Mouse (Mus musculus) neural tube, embryonic 12.5 days (tissue): ENCODE results near the gene Racgap1. TPM values are rescaled to one million over a fixed set of nuclear protein-coding genes. Genes with fewer than 3 reads are reported as not detected.

ENCODE experiments used
- ATAC-seq: fragments of 200-750 bp; cut with Nextera tagmentation; 2 replicates; pipeline ENCODE4 v1.8.0; 2017; ENCODE audit warnings: low read depth, mild to moderate bottlenecking, moderate TSS enrichment, moderate library complexity; ENCODE audit not compliant: low FRiP score
- H3K27ac ChIP-seq: fragments of 300-500 bp; sonication (generic); 2 replicates; pipeline ENCODE4 v1.5.1; 2016
- H3K27me3 ChIP-seq: fragments of 300-500 bp; sonication (generic); replicated peaks from 2 replicates; pipeline ENCODE4 v1.6.1; 2016; ENCODE audit warnings: mild to moderate bottlenecking
- H3K36me3 ChIP-seq: fragments of 300-500 bp; sonication (generic); 2 replicates; pipeline ENCODE4 v1.6.1; 2016; ENCODE audit warnings: mild to moderate bottlenecking
- H3K4me1 ChIP-seq: fragments of 300-500 bp; sonication (generic); 2 replicates; pipeline ENCODE4 v1.6.1; 2016
- H3K4me2 ChIP-seq: fragments of 300-500 bp; sonication (generic); replicated peaks from 2 replicates; pipeline ENCODE4 v1.6.1; 2016; ENCODE audit warnings: mild to moderate bottlenecking
- H3K4me3 ChIP-seq: fragments of 300-500 bp; sonication (generic); 2 replicates; pipeline ENCODE4 v1.5.1; 2016
- H3K9ac ChIP-seq: fragments of 300-500 bp; sonication (generic); 2 replicates; pipeline ENCODE4 v1.6.1; 2016; ENCODE audit warnings: mild to moderate bottlenecking
- H3K9me3 ChIP-seq: fragments of 300-500 bp; sonication (generic); 2 replicates; pipeline ENCODE4 v1.6.1; 2016; ENCODE audit warnings: mild to moderate bottlenecking
- WGBS: fragments of 180-500 bp; shearing (Covaris S2); methylation state at CpG from one replicate; pipeline ENCODE4 v1.1.7; 2016; 5-methylcytosine and 5-hydroxymethylcytosine counted together
- polyA plus RNA-seq: library from polyadenylated mRNA; unstranded; fragments of >200 nt; fragmentation: Nextera tagmentation; extraction: Ambion mirVana; gene quantifications from 2 replicates; pipeline ENCODE4 v1.2.1, GENCODE M21; 2016

Gene Racgap1
- polyA plus RNA-seq, 1 experiment from 2014 or later: 218 TPM

- Histone ChIP-seq H3K4me1 (peaks cover 21% of the 10 kb centered on the region), H3K4me2 (peak overlapping the region; percentile 58), H3K27me3 (peaks cover 94% of the 10 kb centered on the region), H3K9ac (peak overlapping the region; percentile 51), H3K27ac (no peak overlapping the region), H3K4me3 (peak overlapping the region; percentile 23), H3K9me3 (no peaks in the 10 kb centered on the region), H3K36me3 (no peaks in the 10 kb centered on the region)
- WGBS: 2% methylated on average over 53 of the region's 54 CpGs
- ATAC-seq: peak; percentile 29; the same call in 1 of the 2 replicates
These were observed 67.8 kb downstream of the Racgap1 start for GRCm38 (mm10) chr15:99583463-99584344.

- 87% methylated on average over 26 of the region's 26 CpGs for WGBS
These were observed 72.5 kb downstream of the Racgap1 start, which contains the start of gene Aqp2 for GRCm38 (mm10) chr15:99578802-99579485. Gene Aqp2, plus strand, starts transcription at chr15:99579055.

More at GRCm38 (mm10) chr15:99578802-99579485, 72.5 kb downstream of the Racgap1 start, which contains the start of gene Aqp2:
- no peak within 1 kb of the TSS for H3K9ac ChIP-seq
- no peak within 1 kb of the TSS for H3K27ac ChIP-seq
- no peak within 1 kb of the TSS for H3K4me3 ChIP-seq
- ATAC-seq: no peak
- H3K4me2 ChIP-seq: no peak within 1 kb of the TSS
- H3K4me1 ChIP-seq: peaks cover 10% of the 10 kb centered on the region
- H3K27me3 ChIP-seq: peaks cover 46% of the 10 kb centered on the region
- no peaks in the 10 kb centered on the region for H3K9me3 ChIP-seq
- H3K36me3 ChIP-seq: no peaks in the 10 kb centered on the region

Other genes starting within 250 kb of the Racgap1 start
- gene Nckap5l, start 193.9 kb downstream of the Racgap1 start, polyA plus RNA-seq: 15.4 and 17.2 TPM in 2 replicates
- gene Bcdin3d, start 176.9 kb downstream of the Racgap1 start, polyA plus RNA-seq: 17.0 and 17.4 TPM in 2 replicates
- gene Faim2, start 123.5 kb downstream of the Racgap1 start, polyA plus RNA-seq: 6.3 and 6.7 TPM in 2 replicates
- not detected in 2 replicates for gene Aqp2, start 72.6 kb downstream of the Racgap1 start, polyA plus RNA-seq
- gene Aqp5, start 60.9 kb downstream of the Racgap1 start, polyA plus RNA-seq: 2.3 and 2.9 TPM in 2 replicates
- gene Aqp6, start 50.3 kb downstream of the Racgap1 start, polyA plus RNA-seq: 0.60 and 1.1 TPM in 2 replicates
- gene Asic1, start 18.7 kb upstream of the Racgap1 start, polyA plus RNA-seq: 54.3 and 62.6 TPM in 2 replicates
- gene Smarcd1, start 50.5 kb upstream of the Racgap1 start, polyA plus RNA-seq: 142 and 146 TPM in 2 replicates
- not detected in 2 replicates for gene Gm17349, start 53.8 kb upstream of the Racgap1 start, polyA plus RNA-seq
- 0.97 and 1.4 TPM in 2 replicates for gene Gpd1, start 65.9 kb upstream of the Racgap1 start, polyA plus RNA-seq
- 169 and 170 TPM in 2 replicates for gene Cox14, start 74.0 kb upstream of the Racgap1 start, polyA plus RNA-seq
- gene Cers5, start 121.2 kb upstream of the Racgap1 start, polyA plus RNA-seq: 65.6 and 67.3 TPM in 2 replicates
- 31.2 and 35.5 TPM in 2 replicates for gene Lima1, start 223.8 kb upstream of the Racgap1 start, polyA plus RNA-seq